In the genomic region with DNA sequence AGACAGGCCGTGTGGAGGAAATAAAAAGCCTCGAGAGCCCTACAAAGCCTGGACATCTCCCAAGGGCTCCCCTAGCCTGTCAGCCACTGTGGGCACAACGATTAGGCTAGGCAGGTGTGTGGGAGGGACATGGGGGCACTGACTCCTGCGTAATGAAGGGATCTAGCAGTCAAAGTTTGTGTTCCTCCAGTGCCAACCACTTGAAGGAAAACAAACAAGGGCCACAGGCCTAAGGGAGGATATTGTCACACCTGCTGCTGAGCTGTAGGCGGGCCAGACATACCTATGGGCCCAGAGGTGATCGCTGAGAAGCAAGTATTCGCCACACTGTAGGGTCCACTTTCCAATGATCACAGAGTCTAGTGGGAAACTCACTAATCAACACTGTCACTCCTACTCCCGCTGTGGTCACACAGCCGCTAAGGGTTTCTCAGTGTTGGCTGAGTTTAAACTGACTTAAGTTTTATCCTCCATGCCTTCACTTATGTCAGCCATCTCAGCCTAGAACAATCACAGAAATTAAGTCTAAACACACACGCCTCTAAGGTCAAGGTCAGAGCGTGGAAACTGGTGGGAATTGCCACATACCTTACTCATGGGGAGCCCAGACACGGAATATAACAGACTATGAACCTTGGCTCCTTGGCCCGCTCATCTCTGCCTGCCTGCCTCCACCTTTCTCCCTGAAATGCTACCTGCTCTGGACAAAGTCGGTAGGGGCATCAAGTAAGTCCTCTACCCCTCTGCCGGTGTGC, we compare ENCODE assay signal across 8 mouse cellular contexts. TPM values are rescaled to one million over a fixed set of nuclear protein-coding genes. Genes with fewer than 3 reads are reported as not detected.
A peak's percentile ranks its signal among the peaks of the same experiment; 100 is the strongest.
DNase-seq lines count a peak whose midpoint lies in the region; ATAC-seq and TF ChIP-seq lines count a peak whose summit lies in the region.

No protein-coding gene starts in this region.

- H3K36me3 ChIP-seq in kidney, embryonic 15.5 days = peaks cover 7% of the 10 kb centered on the region
- H3K36me3 ChIP-seq in embryonic facial prominence, embryonic 13.5 days = peaks cover 7% of the 10 kb centered on the region
- no peaks in the 10 kb centered on the region; the same call in 1 of the 2 replicates for H3K36me3 ChIP-seq in limb, embryonic 11.5 days (ENCODE audit: control insufficient read depth, insufficient read depth, low read length)
- no peaks in the 10 kb centered on the region for H3K36me3 ChIP-seq in midbrain, postnatal 0 days (ENCODE audit: insufficient read depth, low read length)

- no peak for TF ChIP-seq CTCF in midbrain, postnatal 0 days (IDR thresholded peaks at IDR 0.05)

- peak overlapping the region; percentile 95 for H3K4me2 ChIP-seq in kidney, embryonic 15.5 days
- H3K4me2 ChIP-seq in embryonic facial prominence, embryonic 13.5 days = peak overlapping the region; percentile 95
- peak overlapping the region; percentile 95 for H3K4me2 ChIP-seq in limb, embryonic 11.5 days (ENCODE audit: low read depth, severe bottlenecking)
- H3K4me2 ChIP-seq in midbrain, postnatal 0 days (ENCODE audit: low read depth, low read length, poor library complexity, severe bottlenecking) = peak overlapping the region; percentile 86

- H3K9ac ChIP-seq in kidney, embryonic 15.5 days = peak overlapping the region; percentile 47
- peak overlapping the region; percentile 69; the same call in 1 of the 2 replicates for H3K9ac ChIP-seq in embryonic facial prominence, embryonic 13.5 days
- H3K9ac ChIP-seq in limb, embryonic 11.5 days (ENCODE audit: low read length) = no peak overlapping the region; the same call in 1 of the 2 replicates
- H3K9ac ChIP-seq in midbrain, postnatal 0 days (replicated peaks; ENCODE audit: low read length, poor library complexity, severe bottlenecking) = peak overlapping the region; percentile 62

- ATAC-seq in kidney, embryonic 15.5 days (replicated peaks; ENCODE audit: low FRiP score) = no peak
- ATAC-seq in embryonic facial prominence, embryonic 13.5 days (ENCODE audit: insufficient number of reproducible peaks, insufficient read depth, low FRiP score, low TSS enrichment, low read depth) = 0 out of 2 replicates have a peak, but pooled peaks have one; percentile 5
- ATAC-seq in limb, embryonic 11.5 days (ENCODE audit: insufficient number of reproducible peaks, low FRiP score, low TSS enrichment, low read depth) = no peak
- peak; percentile 42; the same call in 1 of the 2 replicates for ATAC-seq in midbrain, postnatal 0 days (ENCODE audit: low FRiP score)

- H3K27me3 ChIP-seq in kidney, embryonic 15.5 days = 0 out of 2 replicates have a peak, but pooled peaks cover 2% of the 10 kb centered on the region
- H3K27me3 ChIP-seq in embryonic facial prominence, embryonic 13.5 days = peaks cover 6% of the 10 kb centered on the region
- H3K27me3 ChIP-seq in limb, embryonic 11.5 days (ENCODE audit: control insufficient read depth, insufficient read depth, low read length) = no peaks in the 10 kb centered on the region
- no peaks in the 10 kb centered on the region for H3K27me3 ChIP-seq in midbrain, postnatal 0 days (ENCODE audit: insufficient read depth, low read length)

- H3K27ac ChIP-seq in kidney, embryonic 15.5 days = no peak overlapping the region
- H3K27ac ChIP-seq in embryonic facial prominence, embryonic 13.5 days = no peak overlapping the region
- H3K27ac ChIP-seq in limb, embryonic 11.5 days (replicated peaks; ENCODE audit: low read depth, low read length) = no peak overlapping the region
- 0 out of 2 replicates have a peak overlapping the region, but pooled peaks have one; percentile 27 for H3K27ac ChIP-seq in midbrain, postnatal 0 days (ENCODE audit: low read depth, low read length)

- peak overlapping the region; percentile 54 for H3K4me3 ChIP-seq in kidney, embryonic 15.5 days (replicated peaks)
- H3K4me3 ChIP-seq in embryonic facial prominence, embryonic 13.5 days = peak overlapping the region; percentile 54
- peak overlapping the region; percentile 42 for H3K4me3 ChIP-seq in limb, embryonic 11.5 days (ENCODE audit: low read depth, low read length)
- peak overlapping the region; percentile 48 for H3K4me3 ChIP-seq in midbrain, postnatal 0 days (ENCODE audit: low read depth, low read length)

- peaks cover 13% of the 10 kb centered on the region for H3K4me1 ChIP-seq in kidney, embryonic 15.5 days
- peaks cover 18% of the 10 kb centered on the region for H3K4me1 ChIP-seq in embryonic facial prominence, embryonic 13.5 days
- peaks cover 6% of the 10 kb centered on the region for H3K4me1 ChIP-seq in limb, embryonic 11.5 days (ENCODE audit: control insufficient read depth, insufficient read depth, low read length)
- 0 out of 2 replicates have a peak, but pooled peaks cover 2% of the 10 kb centered on the region for H3K4me1 ChIP-seq in midbrain, postnatal 0 days (ENCODE audit: insufficient read depth, low read length)

- DNase-seq in kidney, adult 8-10 months = no peak
- DNase-seq in limb, embryonic 11.5 days (ENCODE audit: low spot score) = no peak
- no peak for DNase-seq in midbrain, postnatal 0 days (ENCODE audit: low spot score)
- no peak for DNase-seq in spleen, adult 18-20 months
- no peak for DNase-seq in testis, postnatal 14 days (ENCODE audit: low spot score)
- DNase-seq in right cerebral cortex, postnatal 36 days (ENCODE audit: low spot score in 2 of 2) = no peak

- H3K9me3 ChIP-seq in kidney, embryonic 15.5 days (replicated peaks) = no peaks in the 10 kb centered on the region
- no peaks in the 10 kb centered on the region for H3K9me3 ChIP-seq in embryonic facial prominence, embryonic 13.5 days
- H3K9me3 ChIP-seq in limb, embryonic 11.5 days (ENCODE audit: control insufficient read depth, low read length) = no peaks in the 10 kb centered on the region
- H3K9me3 ChIP-seq in midbrain, postnatal 0 days (ENCODE audit: low read length) = no peaks in the 10 kb centered on the region

- WGBS in kidney, embryonic 15.5 days = 41% methylated on average over 15 of the region's 15 CpGs
- 51% methylated on average over 15 of the region's 15 CpGs for WGBS in embryonic facial prominence, embryonic 13.5 days
- 49% methylated on average over 15 of the region's 15 CpGs for WGBS in limb, embryonic 11.5 days
- whole genome bisulfite sequencing in midbrain, postnatal 0 days = 55% methylated on average over 15 of the region's 15 CpGs

RNA-seq across cellular contexts. Expression of gene Pld6, which starts 0.8 kb away (rescaled TPM):
- 5.0 and 5.1 TPM in 2 replicates for polyA plus RNA-seq in kidney, embryonic 15.5 days (2015; fragmentation: Nextera tagmentation; extraction: Ambion mirVana)
- polyA plus RNA-seq in embryonic facial prominence, embryonic 13.5 days (2015; fragmentation: Nextera tagmentation; extraction: Ambion mirVana) = 3.6 and 3.9 TPM in 2 replicates
- 1.3 and 2.4 TPM in 2 replicates for polyA plus RNA-seq in limb, embryonic 11.5 days (2014; fragmentation: Nextera tagmentation; extraction: Ambion mirVana)
- 18.3 and 19.0 TPM in 2 replicates for total RNA-seq in midbrain, postnatal 0 days (2014; rRNA removed)
- 26.2 and 32.2 TPM in 2 replicates for polyA plus RNA-seq in midbrain, postnatal 0 days (2015; fragmentation: Nextera tagmentation; extraction: Ambion mirVana)

RNA-seq across cellular contexts. Expression of gene Flcn, which starts 23.2 kb away (rescaled TPM):
- polyA plus RNA-seq in kidney, embryonic 15.5 days (2015; fragmentation: Nextera tagmentation; extraction: Ambion mirVana) = 32.1 and 32.6 TPM in 2 replicates
- polyA plus RNA-seq in embryonic facial prominence, embryonic 13.5 days (2015; fragmentation: Nextera tagmentation; extraction: Ambion mirVana) = 34.0 and 37.5 TPM in 2 replicates
- polyA plus RNA-seq in limb, embryonic 11.5 days (2014; fragmentation: Nextera tagmentation; extraction: Ambion mirVana) = 32.0 and 33.7 TPM in 2 replicates
- total RNA-seq in midbrain, postnatal 0 days (2014; rRNA removed) = 41.5 and 44.0 TPM in 2 replicates
- 31.0 and 34.7 TPM in 2 replicates for polyA plus RNA-seq in midbrain, postnatal 0 days (2015; fragmentation: Nextera tagmentation; extraction: Ambion mirVana)

RNA-seq across cellular contexts. Expression of gene Nt5m, which starts 52.6 kb away (rescaled TPM):
- polyA plus RNA-seq in kidney, embryonic 15.5 days (2015; fragmentation: Nextera tagmentation; extraction: Ambion mirVana) = 37.9 and 42.8 TPM in 2 replicates
- polyA plus RNA-seq in embryonic facial prominence, embryonic 13.5 days (2015; fragmentation: Nextera tagmentation; extraction: Ambion mirVana) = 42.6 and 45.9 TPM in 2 replicates
- 36.1 and 37.2 TPM in 2 replicates for polyA plus RNA-seq in limb, embryonic 11.5 days (2014; fragmentation: Nextera tagmentation; extraction: Ambion mirVana)
- total RNA-seq in midbrain, postnatal 0 days (2014; rRNA removed) = 72.6 and 86.9 TPM in 2 replicates
- 92.2 and 99.1 TPM in 2 replicates for polyA plus RNA-seq in midbrain, postnatal 0 days (2015; fragmentation: Nextera tagmentation; extraction: Ambion mirVana)

RNA-seq across cellular contexts. Expression of gene Cops3, which starts 53.0 kb away (rescaled TPM):
- 206 and 213 TPM in 2 replicates for polyA plus RNA-seq in kidney, embryonic 15.5 days (2015; fragmentation: Nextera tagmentation; extraction: Ambion mirVana)
- 206 and 210 TPM in 2 replicates for polyA plus RNA-seq in embryonic facial prominence, embryonic 13.5 days (2015; fragmentation: Nextera tagmentation; extraction: Ambion mirVana)
- polyA plus RNA-seq in limb, embryonic 11.5 days (2014; fragmentation: Nextera tagmentation; extraction: Ambion mirVana) = 244 and 250 TPM in 2 replicates
- total RNA-seq in midbrain, postnatal 0 days (2014; rRNA removed) = 94.1 and 104 TPM in 2 replicates
- 147 and 148 TPM in 2 replicates for polyA plus RNA-seq in midbrain, postnatal 0 days (2015; fragmentation: Nextera tagmentation; extraction: Ambion mirVana)

Comparison
In these comparisons a context has a peak if more than half of its experiments do, and no peak if none do; other contexts are left out.
1. ATAC-seq: peak in embryonic facial prominence, embryonic 13.5 days (single experiment) and midbrain, postnatal 0 days (single experiment); none in kidney, embryonic 15.5 days (single experiment) and limb, embryonic 11.5 days (single experiment).
2. Peak in every context shown above with its lines, with median percentiles within 50 percentile points of each other: H3K4me2 ChIP-seq and H3K4me3 ChIP-seq.